Mouse (Mus musculus): ENCODE data around the gene Cyp4f16. TPM values are rescaled to one million over a fixed set of nuclear protein-coding genes. Genes with fewer than 3 reads are reported as not detected.
"Not testable (repeated sequence)": the region's sequence is repeated elsewhere in the genome, so short reads cannot be mapped to it uniquely, and the experiment has no call there.

The Cyp4f16 gene
- polyA plus RNA-seq, 1 experiment from 2014 or later, result 8.3 TPM

GRCm38 (mm10) chr17:32516126-32516525, 20.2 kb upstream of the Cyp4f16 start:
- Histone ChIP-seq H3K36me3 (ENCODE audit: control insufficient read depth, insufficient read depth, low read length) (no peaks in the 10 kb centered on the region), H3K9ac (ENCODE audit: low read length) (no peak overlapping the region), H3K9me3 (ENCODE audit: control insufficient read depth, low read length) (no peaks in the 10 kb centered on the region), H3K27me3 (ENCODE audit: control insufficient read depth, insufficient read depth, low read length) (no peaks in the 10 kb centered on the region), H3K4me1 (ENCODE audit: control insufficient read depth, insufficient read depth, low read length) (no peaks in the 10 kb centered on the region), H3K27ac (ENCODE audit: low read depth, low read length) (no peak overlapping the region), H3K4me2 (no peak overlapping the region), H3K4me3 (ENCODE audit: low read depth, low read length) (no peak overlapping the region)
- 86% methylated on average over 5 of the region's 5 CpGs for WGBS
- ATAC-seq (ENCODE audit: low FRiP score) (no peak), DNase-seq (ENCODE audit: low spot score, missing footprints) (no peak)

- 85% methylated on average over 5 of the region's 5 CpGs for WGBS
Observed at GRCm38 (mm10) chr17:32521981-32522380, 14.4 kb upstream of the Cyp4f16 start.

GRCm38 (mm10) chr17:32522386-32522785, 14.0 kb upstream of the Cyp4f16 start:
- no peaks in the 10 kb centered on the region for H3K27me3 ChIP-seq (ENCODE audit: control insufficient read depth, insufficient read depth, low read length)
- H3K9me3 ChIP-seq (ENCODE audit: control insufficient read depth, low read length), result no peaks in the 10 kb centered on the region
- no peak overlapping the region for H3K9ac ChIP-seq (ENCODE audit: low read length)
- 84% methylated on average over 4 of the region's 4 CpGs for WGBS
- H3K36me3 ChIP-seq (ENCODE audit: control insufficient read depth, insufficient read depth, low read length), result no peaks in the 10 kb centered on the region; the same call in 1 of the 2 replicates
- H3K27ac ChIP-seq (ENCODE audit: low read depth, low read length), result no peak overlapping the region
- no peak overlapping the region for H3K4me3 ChIP-seq (ENCODE audit: low read depth, low read length)
- DNase-seq (ENCODE audit: low spot score, missing footprints) (no peak), ATAC-seq (ENCODE audit: low FRiP score) (no peak)
- H3K4me1 ChIP-seq (ENCODE audit: control insufficient read depth, insufficient read depth, low read length), result no peaks in the 10 kb centered on the region
- H3K4me2 ChIP-seq, result no peak overlapping the region

More at GRCm38 (mm10) chr17:32521981-32522380, 14.4 kb upstream of the Cyp4f16 start:
- H3K4me1 ChIP-seq (ENCODE audit: control insufficient read depth, insufficient read depth, low read length), result no peaks in the 10 kb centered on the region
- H3K4me2 ChIP-seq, result no peak overlapping the region
- H3K27ac ChIP-seq (ENCODE audit: low read depth, low read length), result no peak overlapping the region
- no peak overlapping the region for H3K9ac ChIP-seq (ENCODE audit: low read length)
- no peaks in the 10 kb centered on the region; the same call in 1 of the 2 replicates for H3K36me3 ChIP-seq (ENCODE audit: control insufficient read depth, insufficient read depth, low read length)
- no peaks in the 10 kb centered on the region for H3K27me3 ChIP-seq (ENCODE audit: control insufficient read depth, insufficient read depth, low read length)
- no peaks in the 10 kb centered on the region for H3K9me3 ChIP-seq (ENCODE audit: control insufficient read depth, low read length)
- H3K4me3 ChIP-seq (ENCODE audit: low read depth, low read length), result no peak overlapping the region
- DNase-seq (ENCODE audit: low spot score, missing footprints) (no peak), ATAC-seq (ENCODE audit: low FRiP score) (no peak)

DNA sequence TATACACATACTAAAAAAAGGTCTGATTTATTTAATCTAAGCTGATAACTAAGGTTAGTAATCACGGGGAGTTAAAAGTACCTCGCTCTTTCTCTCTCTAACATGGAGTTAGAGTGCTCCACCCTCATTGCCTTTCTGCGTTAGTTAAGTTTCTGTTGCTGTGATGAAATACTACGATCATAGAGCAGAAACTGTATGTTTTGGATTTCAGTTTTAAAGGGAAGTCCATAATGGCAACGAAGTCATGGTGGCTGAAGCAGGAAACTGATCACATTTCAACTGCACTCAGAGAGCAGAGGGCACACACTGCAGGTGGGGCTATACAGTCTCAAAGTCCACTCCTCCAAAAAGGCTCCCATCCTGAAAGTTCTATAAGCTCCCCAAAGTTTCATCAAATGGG, 13.5 kb upstream of the Cyp4f16 start:
- DNase-seq (ENCODE audit: low spot score, missing footprints) (no peak), ATAC-seq (ENCODE audit: low FRiP score) (no peak)
- no peaks in the 10 kb centered on the region for H3K27me3 ChIP-seq (ENCODE audit: control insufficient read depth, insufficient read depth, low read length)
- no peak overlapping the region for H3K4me3 ChIP-seq (ENCODE audit: low read depth, low read length)
- no peaks in the 10 kb centered on the region for H3K9me3 ChIP-seq (ENCODE audit: control insufficient read depth, low read length)
- H3K4me2 ChIP-seq, result no peak overlapping the region
- no peaks in the 10 kb centered on the region for H3K4me1 ChIP-seq (ENCODE audit: control insufficient read depth, insufficient read depth, low read length)
- H3K27ac ChIP-seq (ENCODE audit: low read depth, low read length), result no peak overlapping the region
- no peak overlapping the region for H3K9ac ChIP-seq (ENCODE audit: low read length)
- 93% methylated on average over 5 of the region's 5 CpGs for WGBS
- H3K36me3 ChIP-seq (ENCODE audit: control insufficient read depth, insufficient read depth, low read length), result no peaks in the 10 kb centered on the region; the same call in 1 of the 2 replicates

- no peak for DNase-seq (ENCODE audit: low spot score, missing footprints)
- ATAC-seq (ENCODE audit: low FRiP score), result no peak
- Histone ChIP-seq H3K27me3 (ENCODE audit: control insufficient read depth, insufficient read depth, low read length) (no peaks in the 10 kb centered on the region), H3K4me2 (no peak overlapping the region), H3K4me1 (ENCODE audit: control insufficient read depth, insufficient read depth, low read length) (0 out of 2 replicates have a peak, but pooled peaks cover 4% of the 10 kb centered on the region), H3K27ac (ENCODE audit: low read depth, low read length) (no peak overlapping the region), H3K9ac (ENCODE audit: low read length) (no peak overlapping the region), H3K9me3 (ENCODE audit: control insufficient read depth, low read length) (no peaks in the 10 kb centered on the region), H3K36me3 (ENCODE audit: control insufficient read depth, insufficient read depth, low read length) (no peaks in the 10 kb centered on the region; the same call in 1 of the 2 replicates), H3K4me3 (ENCODE audit: low read depth, low read length) (no peak overlapping the region)
- WGBS, result 92% methylated on average over 11 of the region's 11 CpGs
Observed at GRCm38 (mm10) chr17:32523895-32524294, 12.5 kb upstream of the Cyp4f16 start.

- not testable (repeated sequence) for H3K4me1 ChIP-seq (ENCODE audit: control insufficient read depth, insufficient read depth, low read length); H3K4me2 ChIP-seq
- WGBS, result 97% methylated on average over 1 of the region's 1 CpGs
Observed at GRCm38 (mm10) chr17:32526341-32526740, 10.0 kb upstream of the Cyp4f16 start.

DNA sequence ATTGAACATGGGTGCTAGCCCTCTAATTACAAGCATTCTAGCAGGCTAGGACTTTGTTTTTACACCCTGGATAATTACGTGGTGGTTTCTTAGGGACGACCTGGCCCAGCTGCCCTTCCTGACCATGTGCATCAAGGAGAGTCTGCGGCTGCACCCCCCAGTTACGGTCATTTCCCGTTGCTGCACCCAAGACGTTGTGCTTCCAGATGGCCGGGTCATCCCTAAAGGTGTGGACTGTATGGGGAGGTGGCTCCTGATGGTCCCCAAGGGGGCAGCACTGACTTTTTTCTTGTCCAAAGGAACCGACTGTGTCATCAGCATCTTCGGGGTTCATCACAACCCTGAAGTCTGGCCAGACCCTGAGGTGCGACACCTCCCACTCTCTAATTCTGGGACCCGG, 8.6 kb upstream of the Cyp4f16 start:
- 0 out of 2 replicates have a peak, but pooled peaks cover 4% of the 10 kb centered on the region for H3K4me1 ChIP-seq (ENCODE audit: control insufficient read depth, insufficient read depth, low read length)
- no peak overlapping the region for H3K9ac ChIP-seq (ENCODE audit: low read length)
- no peaks in the 10 kb centered on the region for H3K27me3 ChIP-seq (ENCODE audit: control insufficient read depth, insufficient read depth, low read length)
- H3K27ac ChIP-seq (ENCODE audit: low read depth, low read length), result no peak overlapping the region
- no peak overlapping the region for H3K4me3 ChIP-seq (ENCODE audit: low read depth, low read length)
- no peaks in the 10 kb centered on the region; the same call in 1 of the 2 replicates for H3K36me3 ChIP-seq (ENCODE audit: control insufficient read depth, insufficient read depth, low read length)
- H3K9me3 ChIP-seq (ENCODE audit: control insufficient read depth, low read length), result no peaks in the 10 kb centered on the region
- WGBS, result 88% methylated on average over 11 of the region's 11 CpGs
- H3K4me2 ChIP-seq, result no peak overlapping the region
- DNase-seq (ENCODE audit: low spot score, missing footprints) (no peak), ATAC-seq (ENCODE audit: low FRiP score) (no peak)

More at GRCm38 (mm10) chr17:32526341-32526740, 10.0 kb upstream of the Cyp4f16 start:
- not testable (repeated sequence) for DNase-seq (ENCODE audit: low spot score, missing footprints); H3K4me3 ChIP-seq (ENCODE audit: low read depth, low read length); H3K36me3 ChIP-seq (ENCODE audit: control insufficient read depth, insufficient read depth, low read length); H3K27me3 ChIP-seq (ENCODE audit: control insufficient read depth, insufficient read depth, low read length); H3K27ac ChIP-seq (ENCODE audit: low read depth, low read length); H3K9me3 ChIP-seq (ENCODE audit: control insufficient read depth, low read length); ATAC-seq (ENCODE audit: low FRiP score); H3K9ac ChIP-seq (ENCODE audit: low read length)

- WGBS, result 14% methylated on average over 26 of the region's 26 CpGs
- H3K27me3 ChIP-seq (ENCODE audit: control insufficient read depth, insufficient read depth, low read length), result no peaks in the 10 kb centered on the region
- no peaks in the 10 kb centered on the region; the same call in 1 of the 2 replicates for H3K36me3 ChIP-seq (ENCODE audit: control insufficient read depth, insufficient read depth, low read length)
- H3K9me3 ChIP-seq (ENCODE audit: control insufficient read depth, low read length), result no peaks in the 10 kb centered on the region
- H3K4me3 ChIP-seq (ENCODE audit: low read depth, low read length), result peak overlapping the region; percentile 15; the same call in 1 of the 2 replicates
- peak overlapping the region; percentile 28; the same call in 1 of the 2 replicates for H3K9ac ChIP-seq (ENCODE audit: low read length)
- peak; percentile 98 for DNase-seq (ENCODE audit: low spot score, missing footprints)
- H3K4me2 ChIP-seq, result peak overlapping the region; percentile 38
- H3K4me1 ChIP-seq (ENCODE audit: control insufficient read depth, insufficient read depth, low read length), result 0 out of 2 replicates have a peak, but pooled peaks cover 4% of the 10 kb centered on the region
- peak; percentile 73 for ATAC-seq (ENCODE audit: low FRiP score)
- no peak overlapping the region for H3K27ac ChIP-seq (ENCODE audit: low read depth, low read length)
Observed at GRCm38 (mm10) chr17:32528408-32529337, 7.7 kb upstream of the Cyp4f16 start.

DNA sequence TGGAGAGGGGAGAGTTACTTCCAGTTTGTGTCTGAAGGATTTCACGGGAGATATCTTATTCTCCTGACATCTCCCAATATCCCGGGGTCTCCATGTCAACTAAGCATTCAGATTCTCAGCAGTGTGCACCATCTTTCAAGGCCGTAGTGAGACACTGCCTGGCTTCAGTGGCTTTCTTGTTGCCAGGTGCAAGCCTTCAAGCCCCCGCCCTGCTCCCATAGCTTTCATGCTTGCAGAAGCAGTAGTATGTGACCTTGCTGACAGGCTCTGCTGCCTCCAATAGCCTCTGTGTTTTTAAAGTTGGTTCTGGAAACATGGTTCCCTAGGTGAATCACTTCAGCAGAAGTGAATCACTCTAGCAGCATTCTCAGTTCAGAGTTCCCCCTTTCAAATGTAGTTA, 4.0 kb upstream of the Cyp4f16 start:
- H3K4me2 ChIP-seq; H3K9ac ChIP-seq (ENCODE audit: low read length); H3K4me3 ChIP-seq (ENCODE audit: low read depth, low read length); H3K4me1 ChIP-seq (ENCODE audit: control insufficient read depth, insufficient read depth, low read length); ATAC-seq (ENCODE audit: low FRiP score); H3K9me3 ChIP-seq (ENCODE audit: control insufficient read depth, low read length); H3K27ac ChIP-seq (ENCODE audit: low read depth, low read length); H3K27me3 ChIP-seq (ENCODE audit: control insufficient read depth, insufficient read depth, low read length); H3K36me3 ChIP-seq (ENCODE audit: control insufficient read depth, insufficient read depth, low read length); DNase-seq (ENCODE audit: low spot score, missing footprints): not testable (repeated sequence)
- 52% methylated on average over 4 of the region's 4 CpGs for WGBS

Measured in midbrain, embryonic 11.5 days (tissue).